Mouse (Mus musculus) heart, embryonic 11.5 days (tissue): ENCODE measurements at regions not wholly inside any gene's neighbourhood (a gene's known extent, or its start where the extent isn't known, plus 50 kb on each side); places are given as distances from the start of the nearest gene placed in this dataset.

Experiments
- ATAC-seq: fragments of 200-750 bp; cut with Nextera tagmentation; replicated peaks from 2 replicates; pipeline ENCODE4 v1.8.0; 2017; ENCODE audit warnings: moderate library complexity; ENCODE audit not compliant: insufficient number of reproducible peaks, low FRiP score, low TSS enrichment
- H3K27ac ChIP-seq: fragments of 300-500 bp; sonication (generic); 2 replicates; pipeline ENCODE4 v1.5.1; 2014; ENCODE audit warnings: mild to moderate bottlenecking, low read depth, low read length
- H3K27me3 ChIP-seq: fragments of 300-500 bp; sonication (generic); 2 replicates; pipeline ENCODE4 v1.6.1; 2014; ENCODE audit warnings: mild to moderate bottlenecking, low read length, mixed read lengths; ENCODE audit not compliant: control insufficient read depth, insufficient read depth
- H3K36me3 ChIP-seq: fragments of 300-500 bp; sonication (generic); 2 replicates; pipeline ENCODE4 v1.6.1; 2014; ENCODE audit warnings: mild to moderate bottlenecking, low read length, moderate library complexity, mixed read lengths; ENCODE audit not compliant: control insufficient read depth, insufficient read depth
- H3K4me1 ChIP-seq: fragments of 300-500 bp; sonication (generic); 2 replicates; pipeline ENCODE4 v1.6.1; 2014; ENCODE audit warnings: low read length; ENCODE audit not compliant: control insufficient read depth, insufficient read depth
- H3K4me2 ChIP-seq: fragments of 300-500 bp; sonication (generic); 2 replicates; pipeline ENCODE4 v1.6.1; 2014; ENCODE audit warnings: mild to moderate bottlenecking, moderate library complexity
- H3K4me3 ChIP-seq: fragments of 300-500 bp; sonication (generic); 2 replicates; pipeline ENCODE4 v1.5.1; 2014; ENCODE audit warnings: low read depth, low read length
- H3K9ac ChIP-seq: fragments of 300-500 bp; sonication (generic); 2 replicates; pipeline ENCODE4 v1.6.1; 2014; ENCODE audit warnings: mild to moderate bottlenecking, low read depth, low read length, moderate library complexity
- H3K9me3 ChIP-seq: fragments of 300-500 bp; sonication (generic); replicated peaks from 2 replicates; pipeline ENCODE4 v1.6.1; 2016; ENCODE audit warnings: low read length; ENCODE audit not compliant: control insufficient read depth
- WGBS: fragments of 180-500 bp; shearing (Covaris S2); extraction: QIAGEN DNeasy Blood & Tissue Kit; methylation state at CpG from one replicate; pipeline ENCODE4 v1.1.7; 2014; ENCODE audit not compliant: insufficient replicate concordance; 5-methylcytosine and 5-hydroxymethylcytosine counted together

- Histone ChIP-seq H3K9me3 (no peaks in the 10 kb centered on the region), H3K4me2 (no peak overlapping the region), H3K27me3 (no peaks in the 10 kb centered on the region), H3K4me1 (no peaks in the 10 kb centered on the region), H3K36me3 (no peaks in the 10 kb centered on the region), H3K27ac (no peak overlapping the region), H3K4me3 (no peak overlapping the region), H3K9ac (no peak overlapping the region)
- ATAC-seq = no peak
- WGBS = 79% methylated on average over 8 of the region's 8 CpGs
These were observed 186.5 kb upstream of the Trhde start for GRCm38 (mm10) chr10:114988453-114989226.

DNA sequence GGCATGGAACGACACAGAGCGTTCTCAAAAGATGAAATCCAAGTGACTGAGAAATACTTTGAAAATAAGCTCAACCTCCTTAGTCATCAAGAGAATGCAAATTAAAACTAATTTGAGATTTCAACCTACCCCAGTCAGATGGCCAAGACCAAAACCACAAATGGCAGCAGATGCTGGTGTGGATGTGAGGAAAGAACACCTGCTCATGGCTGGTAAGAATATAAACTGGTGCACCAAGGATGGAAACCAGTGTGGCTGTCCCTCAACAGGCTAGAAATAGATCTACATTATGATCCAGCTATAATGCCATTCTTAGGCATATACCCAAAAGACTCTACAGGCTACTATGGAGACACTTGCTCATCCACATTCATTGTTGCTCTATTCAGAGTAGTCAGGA lies 170.3 kb upstream of the Trhde start:
- WGBS = 86% methylated on average over 2 of the region's 2 CpGs
- Histone ChIP-seq H3K4me3 (no peak overlapping the region), H3K9me3 (no peaks in the 10 kb centered on the region), H3K9ac (no peak overlapping the region), H3K27me3 (no peaks in the 10 kb centered on the region), H3K4me2 (no peak overlapping the region), H3K36me3 (no peaks in the 10 kb centered on the region), H3K27ac (no peak overlapping the region), H3K4me1 (no peaks in the 10 kb centered on the region)
- ATAC-seq = no peak

DNA sequence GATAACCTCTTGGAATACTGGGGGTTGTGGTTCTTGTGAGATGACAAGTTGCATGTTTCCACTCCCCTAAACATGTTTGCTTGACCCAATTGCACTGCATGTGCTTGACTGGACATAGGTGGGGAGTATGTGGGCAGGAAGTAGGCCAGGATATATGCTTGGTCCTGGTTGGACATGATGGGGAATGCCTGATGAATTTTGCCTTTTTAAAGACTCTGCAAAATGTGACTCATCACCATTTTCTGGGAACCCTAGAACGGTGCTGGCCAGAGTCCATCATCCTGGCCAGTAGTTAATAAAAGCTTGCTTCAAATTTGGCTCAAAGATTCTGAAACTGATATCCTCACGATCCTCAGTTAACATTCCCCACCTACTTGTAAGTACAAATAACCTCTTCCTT lies 161.5 kb upstream of the Trhde start:
- H3K27me3 ChIP-seq = no peaks in the 10 kb centered on the region
- H3K4me1 ChIP-seq = no peaks in the 10 kb centered on the region
- no peak overlapping the region for H3K4me3 ChIP-seq
- H3K27ac ChIP-seq = no peak overlapping the region
- H3K36me3 ChIP-seq = no peaks in the 10 kb centered on the region
- WGBS = 77% methylated on average over 2 of the region's 2 CpGs
- no peak overlapping the region for H3K9ac ChIP-seq
- no peak for ATAC-seq
- H3K9me3 ChIP-seq = no peaks in the 10 kb centered on the region
- H3K4me2 ChIP-seq = no peak overlapping the region

GRCm38 (mm10) chr10:114957909-114958308 lies 155.8 kb upstream of the Trhde start:
- no peak overlapping the region for H3K9ac ChIP-seq
- WGBS = 47% methylated on average over 3 of the region's 3 CpGs
- H3K36me3 ChIP-seq = no peaks in the 10 kb centered on the region
- no peak for ATAC-seq
- no peak overlapping the region for H3K4me3 ChIP-seq
- no peaks in the 10 kb centered on the region for H3K27me3 ChIP-seq
- H3K4me2 ChIP-seq = no peak overlapping the region
- no peaks in the 10 kb centered on the region for H3K4me1 ChIP-seq
- H3K27ac ChIP-seq = no peak overlapping the region
- no peaks in the 10 kb centered on the region for H3K9me3 ChIP-seq

- H3K27ac ChIP-seq = no peak overlapping the region
- H3K4me1 ChIP-seq = no peaks in the 10 kb centered on the region
- 75% methylated on average over 6 of the region's 6 CpGs for WGBS
- H3K9ac ChIP-seq = no peak overlapping the region
- H3K27me3 ChIP-seq = no peaks in the 10 kb centered on the region
- H3K4me3 ChIP-seq = no peak overlapping the region
- no peaks in the 10 kb centered on the region for H3K36me3 ChIP-seq
- no peaks in the 10 kb centered on the region for H3K9me3 ChIP-seq
- no peak overlapping the region for H3K4me2 ChIP-seq
- ATAC-seq = no peak
These were observed 154.2 kb upstream of the Trhde start for GRCm38 (mm10) chr10:114956257-114956656.

DNA sequence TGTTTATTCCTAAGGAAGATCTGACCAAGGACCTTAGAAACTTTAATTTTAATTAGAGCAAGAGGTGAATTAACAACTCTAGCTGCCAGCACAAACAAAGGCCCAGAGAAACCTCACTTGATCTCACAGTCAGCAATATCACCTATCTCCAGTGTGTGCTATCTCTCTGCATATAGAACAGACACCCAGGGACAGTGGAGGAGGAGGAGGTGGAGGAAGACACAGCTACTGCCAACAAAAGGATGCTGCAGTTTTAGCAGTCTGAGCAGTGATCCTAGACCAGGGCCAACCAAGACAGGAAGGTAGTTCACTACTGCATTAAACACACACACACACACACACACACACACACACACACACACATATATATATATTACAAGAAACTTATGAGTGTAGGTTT lies 153.5 kb upstream of the Trhde start:
- no peak overlapping the region for H3K4me2 ChIP-seq
- ATAC-seq = no peak
- no peak overlapping the region for H3K27ac ChIP-seq
- no peak overlapping the region for H3K9ac ChIP-seq
- H3K4me3 ChIP-seq = no peak overlapping the region
- no peaks in the 10 kb centered on the region for H3K27me3 ChIP-seq
- H3K4me1 ChIP-seq = no peaks in the 10 kb centered on the region
- H3K9me3 ChIP-seq = no peaks in the 10 kb centered on the region
- no peaks in the 10 kb centered on the region for H3K36me3 ChIP-seq

DNA sequence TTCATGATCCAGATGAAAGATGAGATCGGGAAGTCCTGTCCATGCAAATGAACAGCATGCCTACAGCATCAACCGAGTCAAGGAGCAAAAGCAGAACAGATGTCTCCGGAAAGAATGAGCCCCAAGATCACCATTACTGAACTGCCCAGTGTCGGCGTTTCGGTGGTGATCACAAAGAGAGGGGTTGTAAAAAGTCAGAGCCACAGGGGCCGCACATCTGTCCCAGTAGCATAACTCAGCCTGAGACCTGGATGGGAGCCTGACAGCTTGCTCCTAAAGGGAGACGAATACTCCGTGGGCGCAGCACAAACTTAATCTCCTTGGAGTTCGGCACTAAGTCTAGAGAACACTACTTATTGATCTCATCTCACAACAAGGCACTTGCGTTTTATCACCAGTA lies 151.3 kb upstream of the Trhde start:
- Histone ChIP-seq H3K36me3 (no peaks in the 10 kb centered on the region), H3K27ac (no peak overlapping the region), H3K4me3 (no peak overlapping the region), H3K9me3 (no peaks in the 10 kb centered on the region), H3K27me3 (no peaks in the 10 kb centered on the region), H3K4me2 (no peak overlapping the region), H3K4me1 (no peaks in the 10 kb centered on the region), H3K9ac (no peak overlapping the region)
- no peak for ATAC-seq
- 74% methylated on average over 12 of the region's 12 CpGs for WGBS

DNA sequence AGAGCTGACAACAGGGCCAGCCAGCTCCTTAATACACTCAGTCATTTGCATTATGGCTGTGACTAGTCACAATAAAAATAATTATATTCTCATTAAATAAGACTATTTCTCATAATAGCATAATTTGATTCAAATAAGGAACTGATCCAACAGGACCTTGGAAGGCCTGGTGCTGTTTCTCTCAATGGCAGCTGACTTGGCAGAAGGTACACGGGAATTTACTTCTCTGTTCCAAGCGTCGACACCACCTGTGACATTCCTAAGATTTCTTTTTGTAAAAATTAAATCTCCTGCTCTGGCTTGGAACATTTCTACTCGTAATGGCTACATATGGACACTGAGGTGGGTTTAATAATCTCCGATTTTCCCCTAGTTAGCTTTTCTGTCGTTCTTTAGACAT lies 147.1 kb upstream of the Trhde start:
- 75% methylated on average over 6 of the region's 6 CpGs for WGBS
- Histone ChIP-seq H3K36me3 (no peaks in the 10 kb centered on the region), H3K27me3 (no peaks in the 10 kb centered on the region), H3K4me1 (no peaks in the 10 kb centered on the region), H3K9me3 (no peaks in the 10 kb centered on the region), H3K4me3 (no peak overlapping the region), H3K9ac (no peak overlapping the region), H3K27ac (no peak overlapping the region), H3K4me2 (no peak overlapping the region)
- no peak for ATAC-seq

GRCm38 (mm10) chr10:114924746-114925145 lies 122.6 kb upstream of the Trhde start:
- no peak overlapping the region for H3K4me2 ChIP-seq
- no peak overlapping the region for H3K27ac ChIP-seq
- no peak for ATAC-seq
- WGBS = 65% methylated on average over 2 of the region's 2 CpGs
- no peaks in the 10 kb centered on the region for H3K36me3 ChIP-seq
- H3K9me3 ChIP-seq = no peaks in the 10 kb centered on the region
- no peak overlapping the region for H3K9ac ChIP-seq
- H3K4me3 ChIP-seq = no peak overlapping the region
- no peaks in the 10 kb centered on the region for H3K27me3 ChIP-seq
- H3K4me1 ChIP-seq = no peaks in the 10 kb centered on the region
